Mouse (Mus musculus) kidney, adult 9 months (tissue): Measurements from ENCODE around the gene Ggta1.

Experiments
- DNase-seq: peaks from one replicate; pipeline ENCODE4 v3.0.0; 2022

The Ggta1 gene

GRCm38 (mm10) chr2:35397590-35398173 is 65.3 kb downstream of the Ggta1 start:
- DNase-seq = peak; percentile 64

- no peak for DNase-seq
Measured at GRCm38 (mm10) chr2:35397096-35397495, 65.9 kb downstream of the Ggta1 start, which contains the start of gene 4930402F06Rik. Gene 4930402F06Rik (minus strand): TSS chr2:35397175.

GRCm38 (mm10) chr2:35385441-35385871 is 77.6 kb downstream of the Ggta1 start:
- DNase-seq = no peak

GRCm38 (mm10) chr2:35379306-35379705 is 83.7 kb downstream of the Ggta1 start:
- DNase-seq = no peak

- no peak for DNase-seq
Measured at GRCm38 (mm10) chr2:35377600-35377999, 85.4 kb downstream of the Ggta1 start.

- peak; percentile 19 for DNase-seq
Measured at GRCm38 (mm10) chr2:35373003-35373402, 90.0 kb downstream of the Ggta1 start.

- DNase-seq = no peak
Measured at GRCm38 (mm10) chr2:35370686-35371085, 92.3 kb downstream of the Ggta1 start.

- DNase-seq = no peak
Measured at GRCm38 (mm10) chr2:35367629-35368028, 95.4 kb downstream of the Ggta1 start, which contains the start of gene 4930568D16Rik. Gene 4930568D16Rik (minus strand): TSS chr2:35367729.
